Mouse (Mus musculus): ENCODE data around the gene P2rx1.

P2rx1 gene

GRCm38 (mm10) chr11:72998771-72999170 is at the start of gene P2rx1:
P2rx1 (plus strand) TSS chr11:72999103.
- no peak for DNase-seq (ENCODE audit: low read depth, low spot score)

GRCm38 (mm10) chr11:72951137-72952000 is 47.5 kb upstream of the P2rx1 start:
- no peak for DNase-seq (ENCODE audit: low read depth, low spot score)

GRCm38 (mm10) chr11:72952226-72952625 is 46.7 kb upstream of the P2rx1 start:
- peak; percentile 39 for DNase-seq (ENCODE audit: low read depth, low spot score)

- no peak for DNase-seq (ENCODE audit: low read depth, low spot score)
Measured at GRCm38 (mm10) chr11:72952697-72953096, 46.2 kb upstream of the P2rx1 start.

DNA sequence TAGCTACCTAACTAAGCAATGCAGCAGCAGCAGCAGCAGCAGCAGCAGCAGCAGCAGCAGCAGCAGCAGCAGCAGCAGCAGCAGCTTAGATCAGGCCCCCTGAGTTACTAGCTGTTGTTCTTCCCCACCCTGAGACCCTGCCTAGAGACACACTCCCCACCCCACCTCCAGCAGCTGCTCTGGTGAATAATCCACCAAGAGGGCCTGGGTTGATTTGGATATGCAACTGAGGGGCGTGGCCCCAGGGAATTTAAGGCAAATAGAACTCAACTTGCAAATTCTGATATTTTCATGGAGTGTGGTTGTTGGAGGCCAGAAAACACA is 45.8 kb upstream of the P2rx1 start:
- DNase-seq (ENCODE audit: low read depth, low spot score), result no peak

- DNase-seq (ENCODE audit: low read depth, low spot score), result peak; percentile 54
Measured at GRCm38 (mm10) chr11:72953440-72954151, 45.3 kb upstream of the P2rx1 start.

DNA sequence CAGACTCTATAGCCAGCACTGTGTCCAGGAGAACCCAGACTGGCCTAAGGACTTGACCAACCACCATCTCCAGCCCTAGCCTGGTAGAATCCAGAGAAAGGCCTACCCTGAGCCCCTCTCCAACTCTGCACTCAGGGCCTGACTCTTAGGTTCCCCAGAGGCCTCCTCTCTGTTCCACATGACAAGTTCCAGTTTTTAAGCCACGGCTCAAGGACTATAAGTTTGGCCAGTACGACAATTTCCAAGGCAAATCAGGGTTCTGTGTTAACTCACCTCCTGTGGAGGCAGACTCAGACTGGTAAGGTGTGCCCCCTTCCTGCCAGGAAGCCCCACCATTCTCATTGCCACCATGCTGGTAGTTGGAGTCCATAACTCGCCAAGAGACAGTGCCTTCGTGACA is 44.7 kb upstream of the P2rx1 start:
- DNase-seq (ENCODE audit: low read depth, low spot score), result no peak

- no peak for DNase-seq (ENCODE audit: low read depth, low spot score)
Measured at GRCm38 (mm10) chr11:72955339-72955974, 43.4 kb upstream of the P2rx1 start.

- no peak for DNase-seq (ENCODE audit: low read depth, low spot score)
Measured at GRCm38 (mm10) chr11:72957318-72957717, 41.6 kb upstream of the P2rx1 start.

- no peak for DNase-seq (ENCODE audit: low read depth, low spot score)
Measured at GRCm38 (mm10) chr11:72959924-72960679, 38.8 kb upstream of the P2rx1 start.

GRCm38 (mm10) chr11:72960723-72961071 is 38.2 kb upstream of the P2rx1 start:
- no peak for DNase-seq (ENCODE audit: low read depth, low spot score)

- peak; percentile 39 for DNase-seq (ENCODE audit: low read depth, low spot score)
Measured at GRCm38 (mm10) chr11:72961072-72961980, 37.6 kb upstream of the P2rx1 start, which contains the start of gene Atp2a3. Atp2a3 (plus strand) TSS chr11:72961169.

- DNase-seq (ENCODE audit: low read depth, low spot score), result no peak
Measured at GRCm38 (mm10) chr11:72962378-72962777, 36.5 kb upstream of the P2rx1 start.

DNA sequence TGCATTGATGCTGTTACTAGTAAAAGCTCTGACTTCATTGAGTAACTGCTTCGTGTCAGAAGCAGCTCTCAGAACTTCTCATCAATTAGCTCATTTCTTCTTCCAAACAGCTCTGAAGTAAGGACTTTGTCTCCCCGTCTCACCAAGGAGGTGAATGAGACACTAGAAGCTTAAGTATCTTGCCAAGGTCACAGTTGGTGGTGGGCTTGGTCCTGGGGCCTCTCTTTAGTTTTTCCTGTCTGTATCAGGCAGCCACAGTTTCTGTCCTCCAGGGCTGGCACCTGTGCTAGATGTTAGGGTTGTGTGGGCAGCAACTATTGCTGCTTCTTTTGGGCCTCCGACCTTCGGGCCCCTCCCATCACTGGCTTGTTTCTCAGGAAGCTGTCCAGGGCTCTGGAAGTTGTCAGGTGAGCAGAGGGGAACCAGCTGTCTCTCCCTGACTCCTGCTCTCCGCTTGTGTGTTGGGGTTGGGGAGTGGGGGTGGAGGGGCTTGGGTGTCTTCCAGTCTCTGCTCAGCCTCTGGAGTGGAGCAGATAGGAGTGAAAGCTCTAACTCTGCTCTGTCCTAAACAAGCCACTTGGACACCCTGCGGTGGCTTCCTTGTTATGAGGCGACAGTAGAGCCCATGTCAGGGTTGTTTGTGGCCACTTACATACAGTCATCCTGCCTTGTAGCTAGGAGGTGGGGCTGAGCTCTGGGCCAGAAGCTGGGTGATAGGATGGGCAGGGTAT is 35.7 kb upstream of the P2rx1 start:
- no peak for DNase-seq (ENCODE audit: low read depth, low spot score)

- no peak for DNase-seq (ENCODE audit: low read depth, low spot score)
Measured at GRCm38 (mm10) chr11:72963789-72964294, 35.1 kb upstream of the P2rx1 start.

GRCm38 (mm10) chr11:72974995-72975503 is 23.9 kb upstream of the P2rx1 start:
- DNase-seq (ENCODE audit: low read depth, low spot score), result no peak

DNA sequence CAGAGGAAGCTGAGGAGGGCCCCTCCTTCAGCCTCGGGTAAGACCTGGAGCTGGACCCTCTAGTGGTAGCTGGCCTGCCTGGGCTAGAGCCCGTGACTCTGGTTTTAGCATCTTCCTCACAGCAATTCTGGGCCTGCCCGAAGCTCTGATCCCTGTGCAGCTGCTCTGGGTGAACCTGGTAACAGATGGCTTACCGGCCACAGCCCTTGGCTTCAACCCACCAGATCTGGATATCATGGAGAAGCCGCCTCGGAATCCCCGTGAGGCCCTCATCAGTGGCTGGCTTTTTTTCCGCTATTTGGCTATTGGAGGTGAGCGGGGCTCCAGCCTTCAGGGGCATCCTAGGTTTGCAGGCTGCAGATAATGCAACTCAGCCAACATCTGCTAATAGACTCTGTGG is 16.4 kb upstream of the P2rx1 start:
- no peak for DNase-seq (ENCODE audit: low read depth, low spot score)

DNA sequence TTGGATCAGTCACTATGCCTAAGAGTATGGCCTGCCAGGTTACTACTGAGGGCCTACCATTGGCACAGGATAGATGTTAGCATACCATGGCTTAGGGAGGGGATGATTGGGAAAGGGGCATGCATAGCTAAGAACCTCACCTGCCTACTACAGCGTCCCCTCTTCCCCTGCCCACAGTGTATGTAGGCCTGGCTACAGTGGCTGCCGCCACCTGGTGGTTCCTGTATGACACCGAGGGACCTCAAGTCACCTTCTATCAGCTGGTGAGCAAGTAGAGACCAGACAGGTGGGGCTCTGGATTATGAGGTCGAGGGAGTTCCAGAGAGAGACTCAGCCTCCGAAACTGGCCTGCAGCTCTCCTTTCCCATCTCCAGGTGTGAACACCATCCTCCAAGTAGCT is 15.6 kb upstream of the P2rx1 start:
- no peak for DNase-seq (ENCODE audit: low read depth, low spot score)

DNA sequence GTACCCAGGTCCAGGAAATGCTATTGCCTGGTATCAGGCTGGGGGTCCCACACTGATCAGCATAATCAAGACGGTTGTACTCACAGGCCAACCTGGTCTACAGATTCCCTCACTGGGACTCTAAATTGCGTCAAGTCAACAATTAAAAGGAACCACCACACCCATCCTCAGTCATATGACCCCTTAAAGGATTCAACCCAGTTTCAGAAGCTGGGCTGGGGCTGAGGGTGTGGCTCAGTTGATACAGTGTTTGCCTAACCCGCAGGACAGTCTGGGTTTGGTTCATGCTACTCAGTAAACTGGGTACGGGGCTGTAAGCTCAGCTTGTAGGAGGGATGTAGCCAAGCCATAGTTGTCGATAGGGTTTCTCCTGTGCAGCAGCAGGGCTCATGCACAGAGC is 12.2 kb upstream of the P2rx1 start:
- no peak for DNase-seq (ENCODE audit: low read depth, low spot score)

- no peak for DNase-seq (ENCODE audit: low read depth, low spot score)
Measured at GRCm38 (mm10) chr11:72987234-72987633, 11.7 kb upstream of the P2rx1 start.
